Mouse (Mus musculus) embryonic fibroblast, embryonic 13.5 days (primary cell): ENCODE results near the gene Ruvbl2.

Source experiments
- CTCF ChIP-seq: IDR thresholded peaks from 2 replicates; pipeline ENCODE4 v1.5.1; 2011; ENCODE audit warnings: mild to moderate bottlenecking, control low read depth, low read length, moderate library complexity, borderline replicate concordance; ENCODE audit not compliant: insufficient read depth
- POLR2A ChIP-seq: IDR thresholded peaks from 2 replicates; pipeline ENCODE4 v1.6.1; 2011; ENCODE audit warnings: low read depth, mild to moderate bottlenecking, control low read depth, low read length, moderate library complexity

- TF ChIP-seq POLR2A (no peak; the same call in 1 of the 2 replicates), CTCF (no peak)
Observed at GRCm38 (mm10) chr7:45372371-45372770, 65.5 kb downstream of the Ruvbl2 start.
